Mouse (Mus musculus): Measurements from ENCODE around the gene Hist1h2bb.

Gene Hist1h2bb

DNA sequence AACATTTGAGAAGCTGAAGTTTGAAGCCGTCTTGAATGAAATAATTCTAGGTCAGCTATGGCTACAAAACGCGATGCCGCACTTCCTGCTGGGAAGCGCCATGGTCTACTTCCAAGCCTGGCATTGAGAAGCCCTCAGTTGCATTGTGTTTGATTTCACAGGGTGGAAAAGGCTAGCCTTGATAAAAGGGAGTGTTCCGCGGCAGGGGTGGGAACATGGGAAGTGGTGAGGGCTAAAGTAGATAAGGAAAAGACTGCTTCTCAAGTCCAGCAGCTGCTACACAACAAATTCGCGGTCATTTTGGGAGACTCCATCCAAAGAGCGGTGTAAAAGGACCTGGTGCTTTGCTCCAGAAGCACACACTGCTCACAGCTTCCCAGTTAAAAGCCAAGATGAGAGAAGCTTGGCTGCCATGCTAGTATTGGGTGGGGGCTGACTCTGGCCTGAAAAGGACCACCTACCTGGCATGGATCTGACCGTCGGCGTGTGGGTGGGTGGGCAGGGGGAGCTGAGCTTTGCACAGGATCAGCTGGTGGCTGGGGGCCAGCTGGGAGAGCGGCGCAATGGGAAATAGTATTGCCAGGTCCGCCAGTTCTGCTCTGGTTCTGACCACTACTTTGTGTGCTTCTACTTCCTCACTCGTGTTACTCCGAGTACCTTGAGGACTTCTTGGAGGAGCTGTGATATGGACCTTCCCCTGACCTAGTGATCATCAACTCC lies 17.9 kb upstream of the Hist1h2bb start:
- in situ Hi-C loops (cut with MboI, MseI) = loop anchor here (5.0 kb wide), 1 partner anchor 36 kb away; no protein-coding TSS in a partner anchor

DNA sequence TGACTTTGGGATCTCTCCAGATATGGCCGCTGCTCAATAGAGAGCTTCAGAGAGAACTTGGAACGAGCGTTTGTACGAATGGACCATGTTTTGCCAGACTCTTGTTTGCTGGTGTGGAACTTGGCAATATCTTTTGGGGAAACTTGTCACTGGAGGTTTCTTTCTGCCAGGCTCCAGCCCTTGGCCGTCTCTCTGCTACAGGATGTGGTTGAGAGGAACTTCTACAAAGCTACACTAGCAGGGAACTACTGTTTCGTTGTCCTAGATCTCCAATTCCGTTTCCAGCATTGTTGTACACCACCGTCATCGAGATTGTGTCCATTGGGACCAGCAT lies 17.4 kb upstream of the Hist1h2bb start:
- in situ Hi-C loops (cut with MboI, MseI) = loop anchor here (5.0 kb wide), 1 partner anchor 37 kb away; no protein-coding TSS in a partner anchor

DNA sequence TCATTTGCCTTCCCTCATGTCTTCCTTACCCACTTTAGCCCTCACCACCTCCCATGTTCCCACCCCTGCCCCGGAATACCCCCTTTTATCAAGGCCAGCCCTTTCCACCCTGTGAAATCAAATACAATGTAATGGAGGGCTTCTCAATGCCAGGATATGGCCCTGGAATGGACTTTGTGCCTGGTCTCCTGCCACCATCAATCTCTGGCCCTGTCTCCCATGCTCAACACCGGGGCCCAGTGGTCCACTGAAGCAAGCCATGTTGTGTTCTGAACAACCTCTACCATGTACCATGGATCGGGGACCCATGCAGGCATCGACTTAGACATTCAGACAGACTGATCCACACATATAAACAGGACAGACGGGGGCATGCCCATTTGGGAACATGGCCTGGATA lies 16.8 kb upstream of the Hist1h2bb start:
- in situ Hi-C loops (cut with MboI, MseI) = loop anchor here (5.0 to 10.0 kb wide), 2 partner anchors 37 to 95 kb away; no protein-coding TSS in a partner anchor

DNA sequence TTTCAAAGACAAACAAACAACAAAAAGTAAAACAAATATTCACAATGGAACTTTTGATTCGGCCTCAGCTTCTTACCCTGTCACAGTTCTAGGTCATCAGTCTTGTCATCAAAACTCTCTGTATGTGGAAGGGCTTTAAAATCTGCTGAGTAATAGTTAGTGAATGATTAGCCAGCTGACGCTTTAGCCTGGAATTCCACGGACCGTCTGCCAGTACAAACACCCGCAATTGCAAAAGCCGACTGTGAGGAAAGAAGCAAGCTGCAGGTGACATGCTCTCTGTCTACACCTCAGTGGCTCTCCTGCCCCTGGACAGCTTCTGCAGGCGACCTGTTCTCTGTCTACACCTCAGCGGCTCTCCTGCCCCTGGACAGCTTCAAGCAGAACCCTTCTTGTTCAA lies 16.1 kb upstream of the Hist1h2bb start:
- in situ Hi-C loops (cut with MboI, MseI) = loop anchor here (10.0 kb wide), 1 partner anchor 96 kb away; no protein-coding TSS in a partner anchor

DNA sequence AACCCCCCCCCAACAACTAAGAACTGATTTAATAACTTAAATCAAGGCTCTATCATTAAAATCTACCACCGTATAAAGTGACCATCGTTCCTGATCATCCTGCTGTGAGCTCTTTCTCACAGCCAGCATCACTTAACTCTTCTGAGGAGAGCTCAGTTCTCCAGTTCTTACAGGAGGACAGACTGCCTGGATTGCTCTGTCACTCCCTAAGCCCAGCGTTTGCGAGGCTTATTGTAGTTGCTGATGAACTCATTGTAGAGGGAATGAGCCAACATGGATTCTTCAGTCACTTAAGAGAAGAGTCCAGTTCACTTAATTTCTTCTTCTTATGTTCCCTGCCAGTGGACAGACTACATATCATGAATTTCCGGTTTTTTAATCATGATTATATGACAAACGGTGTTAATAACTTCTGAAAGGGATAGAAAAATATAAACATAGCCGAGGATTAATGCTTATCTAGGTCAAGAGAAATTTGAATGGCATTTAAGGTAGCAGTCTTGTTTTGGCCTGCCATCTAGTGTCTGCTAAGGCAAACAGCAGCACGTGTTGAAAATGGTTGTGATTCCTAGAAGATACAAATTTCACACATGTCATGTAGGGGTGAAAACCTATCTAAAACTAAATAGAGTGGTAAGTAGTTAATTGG lies 14.3 kb upstream of the Hist1h2bb start:
- in situ Hi-C loops (cut with MboI, MseI) = loop anchor here (10.0 kb wide), 1 partner anchor 97 kb away; no protein-coding TSS in a partner anchor

DNA sequence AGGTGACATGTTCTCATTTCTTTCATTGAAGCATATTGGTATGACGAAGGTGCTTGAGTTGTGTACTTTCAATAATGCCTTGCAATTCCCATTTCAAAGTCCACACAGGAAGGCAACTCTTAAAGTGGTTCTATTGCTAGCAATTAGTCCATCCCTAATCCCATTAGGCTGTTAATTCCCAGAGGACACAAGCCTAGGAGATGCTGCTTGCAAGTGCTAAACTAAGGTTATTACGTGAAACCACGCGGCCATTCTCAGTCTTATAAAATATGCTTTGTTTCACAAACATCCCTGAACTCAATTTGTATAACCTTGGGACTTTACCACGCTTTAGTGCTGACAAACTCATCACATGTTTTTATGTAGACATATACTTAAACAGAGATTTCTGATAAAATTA lies 9.4 kb upstream of the Hist1h2bb start:
- in situ Hi-C loops (cut with MboI, MseI) = loop anchor here (10.0 kb wide), 1 partner anchor 102 kb away; no protein-coding TSS in a partner anchor

DNA sequence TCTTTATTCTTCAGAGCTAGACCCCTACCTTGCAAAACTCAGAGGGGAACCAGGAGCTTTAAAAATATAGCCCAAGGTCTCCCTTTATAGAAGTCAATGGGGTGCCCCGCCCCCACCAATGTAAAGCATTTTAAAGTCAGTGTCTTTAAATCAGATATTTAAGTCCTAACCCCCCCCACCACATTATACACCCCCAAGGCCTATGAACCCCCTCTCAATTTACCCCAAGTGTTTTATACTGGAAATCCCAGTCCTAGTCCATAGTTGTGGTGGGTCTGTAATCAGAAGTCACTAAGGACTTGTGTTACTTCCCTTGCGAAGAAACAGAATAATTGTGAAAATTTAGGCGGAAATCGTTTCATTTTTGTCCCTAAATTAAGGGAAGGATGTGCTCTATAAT lies 8.5 kb upstream of the Hist1h2bb start:
- in situ Hi-C loops (cut with MboI, MseI) = loop anchor here (10.0 kb wide), 1 partner anchor 103 kb away; no protein-coding TSS in a partner anchor

DNA sequence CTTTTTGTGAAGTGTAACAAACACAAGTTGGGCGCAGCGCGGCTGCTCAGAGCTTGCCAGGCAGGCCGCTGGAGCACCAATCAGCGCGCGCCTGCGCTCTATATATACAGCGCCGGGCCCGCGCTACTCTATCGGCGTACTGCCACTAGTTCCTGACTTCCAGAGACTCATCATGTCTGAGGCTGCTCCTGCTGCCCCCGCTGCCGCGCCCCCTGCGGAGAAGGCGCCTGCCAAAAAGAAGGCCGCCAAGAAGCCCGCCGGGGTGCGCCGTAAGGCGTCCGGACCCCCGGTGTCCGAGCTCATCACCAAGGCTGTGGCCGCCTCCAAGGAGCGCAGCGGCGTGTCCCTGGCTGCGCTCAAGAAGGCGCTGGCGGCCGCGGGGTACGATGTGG lies 7.9 kb upstream of the Hist1h2bb start, which contains the start of gene Hist1h1c:
Gene Hist1h1c (plus strand): TSS at position 132 of the 392 bp plus-strand sequence.
- in situ Hi-C loops (cut with MboI, MseI) = loop anchor here (10.0 kb wide), 1 partner anchor 104 kb away; no protein-coding TSS in a partner anchor

DNA sequence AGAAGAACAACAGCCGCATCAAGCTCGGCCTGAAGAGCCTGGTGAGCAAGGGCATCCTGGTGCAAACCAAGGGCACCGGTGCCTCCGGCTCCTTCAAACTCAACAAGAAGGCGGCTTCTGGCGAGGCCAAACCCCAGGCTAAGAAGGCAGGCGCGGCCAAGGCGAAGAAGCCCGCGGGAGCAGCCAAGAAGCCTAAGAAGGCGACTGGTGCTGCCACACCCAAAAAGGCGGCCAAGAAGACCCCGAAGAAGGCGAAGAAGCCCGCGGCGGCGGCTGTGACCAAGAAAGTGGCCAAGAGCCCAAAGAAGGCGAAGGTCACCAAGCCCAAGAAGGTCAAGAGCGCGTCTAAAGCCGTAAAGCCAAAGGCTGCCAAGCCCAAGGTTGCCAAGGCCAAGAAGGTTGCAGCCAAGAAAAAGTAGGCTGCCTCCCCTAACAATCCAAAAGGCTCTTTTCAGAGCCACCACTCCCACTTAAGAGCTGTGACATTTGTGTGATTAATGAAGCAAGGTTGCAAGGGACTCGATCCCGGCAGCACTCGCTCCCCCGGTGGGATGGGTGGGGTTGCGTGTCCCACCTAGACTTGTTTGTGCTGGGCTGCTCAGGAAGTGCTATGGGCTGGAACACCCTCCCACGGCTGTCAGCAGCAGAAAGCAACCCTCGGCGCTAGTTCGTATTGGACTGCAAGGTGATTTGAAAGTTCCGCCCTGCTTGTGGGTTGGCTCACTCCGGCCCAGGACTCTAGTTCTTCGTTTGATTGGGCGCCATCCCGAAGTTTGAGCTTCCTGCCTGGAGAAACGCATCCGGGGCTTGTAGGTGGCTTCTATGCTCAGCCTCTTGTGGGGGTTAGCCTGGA lies 7.2 kb upstream of the Hist1h2bb start:
- in situ Hi-C loops (cut with MboI, MseI) = loop anchor here (10.0 kb wide), 1 partner anchor 104 kb away; no protein-coding TSS in a partner anchor

DNA sequence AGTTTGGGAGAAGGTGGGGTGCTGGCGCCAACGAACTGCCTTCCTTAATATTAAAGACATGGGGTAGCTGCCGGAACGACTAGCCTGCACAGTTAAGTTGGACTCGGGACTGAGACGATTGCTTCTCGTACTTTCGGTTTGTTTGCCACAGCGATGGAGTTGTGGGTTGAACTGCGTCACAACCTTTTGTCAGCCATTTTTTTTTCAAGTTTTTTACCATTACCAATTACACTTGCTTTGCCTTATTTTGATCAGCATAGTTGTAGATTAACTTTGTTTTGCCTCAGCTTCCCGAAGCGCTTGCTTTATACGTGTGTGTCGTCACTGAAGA lies 6.6 kb upstream of the Hist1h2bb start:
- in situ Hi-C loops (cut with MboI, MseI) = loop anchor here (10.0 kb wide), 2 partner anchors 105 to 1695 kb away; partner anchors contain the start of genes Hist1h2ag, Hist1h2bj and Hist1h4i

DNA sequence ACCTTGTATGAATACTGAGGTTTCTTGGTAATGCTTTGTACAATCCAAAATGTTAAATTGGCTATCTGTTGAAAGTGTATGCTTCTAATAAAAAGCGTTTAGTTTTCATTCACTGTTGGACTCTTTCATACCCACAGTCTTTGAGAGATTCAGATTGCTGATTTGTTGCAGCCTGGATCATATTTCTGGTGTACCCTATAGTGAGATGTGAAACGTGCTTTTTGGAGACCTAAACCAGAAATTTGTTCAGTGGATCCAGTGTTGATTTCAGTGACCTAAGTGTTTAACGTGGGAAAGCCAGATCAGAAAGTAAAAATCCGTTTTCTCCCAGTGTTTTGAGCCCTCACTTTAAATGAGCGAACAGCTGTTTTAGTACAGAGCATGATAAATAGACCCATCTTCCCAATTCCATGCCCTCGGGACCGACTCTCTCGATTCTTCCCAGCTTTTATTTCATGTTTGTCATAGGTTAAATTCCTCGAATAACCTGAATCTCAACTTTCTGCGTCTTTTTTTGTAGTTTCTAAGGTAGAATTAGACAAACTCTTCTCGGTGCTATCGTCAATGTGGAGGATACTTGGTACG lies 6.2 kb upstream of the Hist1h2bb start:
- in situ Hi-C loops (cut with MboI, MseI) = loop anchor here (10.0 kb wide), 1 partner anchor 1696 kb away; the partner anchor contains the start of genes Hist1h2ag, Hist1h2bj and Hist1h4i

DNA sequence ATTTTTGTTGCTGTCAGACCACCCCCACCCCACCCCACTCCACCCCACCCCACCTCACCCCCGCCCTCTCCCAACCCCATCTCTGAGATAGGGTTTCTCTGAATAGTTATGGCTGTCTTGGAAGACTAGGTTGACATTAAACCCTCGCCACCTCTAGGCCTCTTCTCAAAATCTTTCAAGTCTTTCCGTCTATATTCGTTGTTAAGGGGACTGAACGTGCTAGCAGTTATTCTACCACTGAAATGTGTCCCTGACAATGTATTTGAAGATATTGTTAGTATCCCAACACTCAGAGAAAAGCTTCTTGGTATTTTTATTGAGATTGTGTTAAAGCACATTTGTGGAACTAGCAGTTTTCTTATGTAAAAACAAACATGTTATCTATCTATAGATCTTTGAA lies 5.6 kb upstream of the Hist1h2bb start:
- in situ Hi-C loops (cut with MboI, MseI) = loop anchor here (10.0 kb wide), 1 partner anchor 1696 kb away; the partner anchor contains the start of genes Hist1h2ag, Hist1h2bj and Hist1h4i

DNA sequence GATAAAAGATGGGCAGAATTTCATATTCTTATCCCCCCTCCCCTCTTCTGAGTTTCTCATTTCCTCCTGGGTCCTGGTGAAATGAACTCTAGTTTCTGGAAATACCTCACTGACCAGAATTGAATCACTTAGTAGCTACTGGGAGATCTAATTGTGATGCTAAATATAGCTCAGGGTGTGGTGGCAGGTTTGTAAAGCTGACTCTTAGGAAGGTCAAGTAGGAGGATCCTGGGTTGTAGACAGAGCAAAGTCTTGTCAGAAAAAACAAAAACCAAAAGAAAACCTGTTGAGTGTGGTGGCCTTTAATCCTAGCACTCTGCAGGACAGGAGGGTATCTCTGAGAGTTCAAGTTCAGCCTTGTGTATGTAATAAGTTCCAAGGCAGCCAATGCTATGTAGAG lies 4.5 kb upstream of the Hist1h2bb start:
- in situ Hi-C loops (cut with MboI, MseI) = loop anchor here (10.0 kb wide), 1 partner anchor 1697 kb away; the partner anchor contains the start of genes Hist1h2ag, Hist1h2bj and Hist1h4i

DNA sequence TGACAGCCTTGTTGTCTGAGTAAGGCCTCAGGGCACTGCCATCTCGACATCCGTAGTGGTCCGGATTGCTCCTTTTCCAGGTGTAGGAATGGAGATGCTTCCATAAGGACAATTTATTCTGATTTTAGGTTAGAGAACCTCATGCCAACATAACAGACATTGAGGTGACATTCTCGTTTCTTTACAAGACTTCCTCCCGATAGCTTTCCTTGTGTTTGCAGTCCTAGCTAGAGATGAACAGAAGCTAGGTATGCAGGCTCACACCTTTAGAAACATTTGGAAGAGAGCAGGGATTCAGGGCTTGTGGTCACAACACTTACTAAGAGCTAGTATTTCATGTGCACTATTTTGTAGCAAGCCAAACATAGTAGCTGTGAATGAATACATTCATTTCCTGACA lies 3.3 kb upstream of the Hist1h2bb start:
- in situ Hi-C loops (cut with MboI, MseI) = loop anchor here (10.0 kb wide), 1 partner anchor 1698 kb away; the partner anchor contains the start of genes Hist1h2ag, Hist1h2bj and Hist1h4i

DNA sequence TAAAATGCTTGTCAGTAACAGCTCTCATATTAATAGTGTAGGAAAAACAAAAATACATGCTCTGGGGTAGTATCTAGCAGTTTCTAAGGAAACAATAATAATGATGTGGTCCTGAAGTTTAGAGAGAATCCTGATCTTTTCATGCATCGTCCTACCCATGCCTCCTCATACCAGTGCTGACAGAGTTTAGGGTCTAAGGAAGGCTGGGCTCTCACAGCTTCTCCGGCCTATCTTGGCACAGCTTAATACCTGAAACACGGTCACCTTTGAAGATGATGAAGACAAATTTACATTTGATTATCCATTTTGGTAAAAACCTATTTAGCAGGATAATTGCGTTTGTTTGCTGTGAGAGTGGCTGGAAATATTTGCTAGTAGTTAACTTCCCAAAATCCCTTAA lies 2.6 kb upstream of the Hist1h2bb start:
- in situ Hi-C loops (cut with MboI, MseI) = loop anchor here (10.0 kb wide), 1 partner anchor 1699 kb away; the partner anchor contains the start of genes Hist1h2ag, Hist1h2bj and Hist1h4i

DNA sequence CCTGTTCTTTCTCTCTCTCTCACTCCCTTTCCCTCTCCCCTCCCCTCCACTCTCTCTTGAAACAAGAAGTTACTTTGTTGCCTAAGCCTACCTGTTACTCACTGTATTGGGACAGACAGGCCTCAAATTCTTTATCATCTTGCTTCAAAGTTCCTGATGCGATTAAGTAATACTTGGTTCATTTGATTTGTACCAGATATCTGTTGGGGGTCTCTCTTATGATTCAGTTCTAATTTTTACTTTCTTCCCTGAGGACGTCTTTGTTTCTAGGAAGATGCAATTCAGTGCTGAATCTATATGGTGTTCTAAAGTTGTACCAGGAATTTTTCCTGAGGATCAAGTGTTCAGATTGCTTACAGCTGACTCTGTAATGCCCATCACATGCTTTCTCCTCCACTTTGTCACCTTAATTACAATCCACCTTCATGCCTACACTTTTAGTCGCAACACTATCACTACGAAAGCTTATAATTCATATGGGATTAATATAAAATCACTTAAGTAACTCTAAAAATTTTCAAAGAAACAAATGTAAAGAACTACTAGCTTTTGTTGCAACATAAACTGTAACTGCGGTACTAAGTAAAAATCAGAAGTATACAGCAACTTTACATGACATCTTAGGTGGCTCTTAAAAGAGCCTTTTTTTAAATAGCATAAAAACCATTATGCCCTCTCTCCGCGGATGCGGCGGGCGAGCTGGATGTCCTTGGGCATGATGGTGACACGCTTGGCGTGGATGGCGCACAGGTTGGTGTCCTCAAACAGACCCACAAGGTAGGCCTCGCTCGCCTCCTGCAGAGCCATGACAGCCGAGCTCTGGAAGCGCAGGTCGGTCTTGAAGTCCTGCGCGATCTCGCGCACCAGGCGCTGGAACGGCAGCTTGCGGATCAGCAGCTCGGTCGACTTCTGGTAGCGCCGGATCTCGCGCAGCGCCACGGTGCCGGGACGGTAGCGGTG lies 1.8 kb upstream of the Hist1h2bb start:
- in situ Hi-C loops (cut with MboI, MseI) = loop anchor here (10.0 kb wide), 1 partner anchor 1700 kb away; the partner anchor contains the start of genes Hist1h2ag, Hist1h2bj and Hist1h4i

DNA sequence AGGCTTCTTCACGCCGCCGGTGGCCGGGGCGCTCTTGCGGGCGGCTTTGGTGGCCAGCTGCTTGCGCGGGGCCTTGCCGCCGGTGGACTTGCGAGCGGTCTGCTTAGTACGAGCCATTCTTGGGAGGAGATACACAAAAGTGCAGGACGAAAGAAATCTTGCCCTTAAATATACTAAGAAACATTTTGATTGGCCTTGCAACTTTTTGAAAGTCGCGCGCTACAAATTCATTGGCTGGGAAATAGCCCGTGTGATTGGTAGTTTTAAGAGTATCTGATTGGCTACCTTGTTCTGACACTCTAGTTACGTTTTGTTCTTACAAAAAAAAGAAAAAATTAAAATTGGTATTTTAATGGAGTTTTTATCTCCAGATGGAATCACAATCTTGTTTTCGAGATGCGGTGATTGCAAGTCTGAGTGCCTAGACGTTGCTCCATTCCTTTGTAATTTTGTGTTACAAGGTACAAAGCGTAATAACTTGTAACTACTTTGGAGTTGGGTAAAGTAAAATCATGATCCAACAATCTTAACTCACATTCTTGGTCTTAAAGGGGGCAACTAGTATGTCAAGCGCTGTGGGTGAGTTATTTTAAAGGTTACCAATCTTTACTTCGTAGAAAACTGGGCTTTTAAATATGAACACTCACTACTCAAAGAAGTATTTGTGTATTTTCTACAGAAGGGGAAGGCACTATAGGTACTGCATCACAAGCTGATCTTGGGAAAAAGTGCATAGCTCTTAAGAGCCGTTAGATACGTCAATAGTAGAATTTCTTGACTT lies 963 bp upstream of the Hist1h2bb start, which contains the start of gene Hist1h3c:
Gene Hist1h3c (minus strand): TSS at position 222 of the 781 bp plus-strand sequence.
- in situ Hi-C loops (cut with MboI, MseI) = loop anchor here (10.0 kb wide), 1 partner anchor 1701 kb away; the partner anchor contains the start of genes Hist1h2ag, Hist1h2bj and Hist1h4i

All from T-helper 1 cell (primary cell).